Mouse (Mus musculus): ENCODE results near the gene Scg5. TPM values are rescaled to one million over a fixed set of nuclear protein-coding genes. Genes with fewer than 3 reads are reported as not detected.

The Scg5 gene
- total and polyA plus RNA-seq, 2 experiments from 2014 or later = 234 to 419 TPM

- TF ChIP-seq CTCF (IDR thresholded peaks at IDR 0.05) = no peak
- Histone ChIP-seq H3K27me3 (ENCODE audit: insufficient read depth, low read length) (peaks cover 8% of the 10 kb centered on the region; the same call in 1 of the 2 replicates), H3K9ac (replicated peaks; ENCODE audit: low read length, poor library complexity, severe bottlenecking) (no peak overlapping the region; the same call in 1 of the 2 replicates), H3K36me3 (ENCODE audit: insufficient read depth, low read length) (no peaks in the 10 kb centered on the region), H3K9me3 (ENCODE audit: low read length) (no peaks in the 10 kb centered on the region), H3K27ac (ENCODE audit: low read depth, low read length) (no peak overlapping the region), H3K4me1 (ENCODE audit: insufficient read depth, low read length) (peaks cover 4% of the 10 kb centered on the region; the same call in 1 of the 2 replicates), H3K4me3 (ENCODE audit: low read depth, low read length) (peak overlapping the region; percentile 52), H3K4me2 (ENCODE audit: low read depth, low read length, poor library complexity, severe bottlenecking) (peak overlapping the region; percentile 98)
- DNase-seq (ENCODE audit: low spot score) (no peak), ATAC-seq (ENCODE audit: low FRiP score) (no peak; the same call in 1 of the 2 replicates)
- 2% methylated on average over 12 of the region's 12 CpGs for WGBS
Observed at GRCm38 (mm10) chr2:113756924-113757524, 71.9 kb downstream of the Scg5 start.

DNA sequence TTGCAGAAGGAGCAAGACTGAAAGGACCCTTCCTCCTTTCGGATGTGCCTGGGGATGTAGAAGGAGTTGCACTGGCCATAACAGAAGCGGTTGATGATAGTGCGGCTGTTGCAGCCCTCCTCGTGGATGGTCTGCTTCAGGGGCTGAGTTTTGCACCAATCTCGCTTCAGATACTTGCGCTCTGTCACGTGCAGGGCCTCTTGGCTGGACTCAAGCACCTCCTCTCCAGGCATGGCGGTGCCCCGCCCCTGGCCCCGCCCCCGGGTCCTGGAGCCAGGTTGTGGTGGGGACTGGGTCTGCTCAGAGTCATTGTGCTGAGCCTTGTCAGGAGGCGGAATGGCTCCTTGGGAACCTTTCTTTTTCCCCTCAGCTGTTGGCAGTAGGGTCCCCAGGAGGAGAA lies 79.2 kb downstream of the Scg5 start:
- Histone ChIP-seq H3K4me2 (ENCODE audit: low read depth, low read length, poor library complexity, severe bottlenecking) (no peak overlapping the region), H3K4me3 (ENCODE audit: low read depth, low read length) (no peak overlapping the region), H3K27me3 (ENCODE audit: insufficient read depth, low read length) (no peaks in the 10 kb centered on the region), H3K9me3 (ENCODE audit: low read length) (no peaks in the 10 kb centered on the region), H3K27ac (ENCODE audit: low read depth, low read length) (no peak overlapping the region), H3K9ac (replicated peaks; ENCODE audit: low read length, poor library complexity, severe bottlenecking) (no peak overlapping the region), H3K4me1 (ENCODE audit: insufficient read depth, low read length) (no peaks in the 10 kb centered on the region), H3K36me3 (ENCODE audit: insufficient read depth, low read length) (0 out of 2 replicates have a peak, but pooled peaks cover 3% of the 10 kb centered on the region)
- TF ChIP-seq CTCF (IDR thresholded peaks at IDR 0.05) = no peak
- DNase-seq (ENCODE audit: low spot score) = no peak
- 86% methylated on average over 12 of the region's 12 CpGs for WGBS
- ATAC-seq (ENCODE audit: low FRiP score) = no peak

DNA sequence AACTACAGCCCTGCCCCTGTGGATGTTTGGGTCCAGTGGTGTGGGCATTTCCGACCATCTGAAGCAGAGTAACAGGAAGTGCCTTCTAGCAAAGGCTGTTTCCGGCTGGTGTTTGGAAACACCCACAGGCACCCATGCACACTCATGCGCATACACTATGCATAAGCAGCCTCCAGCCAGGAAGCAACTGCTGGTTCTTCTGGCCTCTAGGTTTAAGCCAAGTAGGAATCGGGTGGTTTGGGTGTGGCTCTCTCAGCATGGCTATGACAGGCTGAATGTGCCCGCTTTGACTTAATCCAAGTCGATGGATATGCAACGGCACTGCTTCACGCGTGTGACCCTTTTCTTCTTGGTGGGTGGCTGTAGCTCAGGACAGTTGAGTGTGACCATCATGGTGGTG lies 79.6 kb downstream of the Scg5 start:
- Histone ChIP-seq H3K4me1 (ENCODE audit: insufficient read depth, low read length) (no peaks in the 10 kb centered on the region), H3K27me3 (ENCODE audit: insufficient read depth, low read length) (no peaks in the 10 kb centered on the region), H3K36me3 (ENCODE audit: insufficient read depth, low read length) (0 out of 2 replicates have a peak, but pooled peaks cover 3% of the 10 kb centered on the region), H3K9me3 (ENCODE audit: low read length) (no peaks in the 10 kb centered on the region), H3K9ac (replicated peaks; ENCODE audit: low read length, poor library complexity, severe bottlenecking) (no peak overlapping the region), H3K4me2 (ENCODE audit: low read depth, low read length, poor library complexity, severe bottlenecking) (no peak overlapping the region), H3K27ac (ENCODE audit: low read depth, low read length) (no peak overlapping the region), H3K4me3 (ENCODE audit: low read depth, low read length) (no peak overlapping the region)
- WGBS = 93% methylated on average over 9 of the region's 9 CpGs
- ATAC-seq (ENCODE audit: low FRiP score) = no peak
- TF ChIP-seq CTCF (IDR thresholded peaks at IDR 0.05) = no peak
- no peak for DNase-seq (ENCODE audit: low spot score)

- no peak for DNase-seq (ENCODE audit: low spot score)
- Histone ChIP-seq H3K9me3 (ENCODE audit: low read length) (no peaks in the 10 kb centered on the region), H3K27ac (ENCODE audit: low read depth, low read length) (no peak overlapping the region), H3K9ac (replicated peaks; ENCODE audit: low read length, poor library complexity, severe bottlenecking) (no peak overlapping the region), H3K4me3 (ENCODE audit: low read depth, low read length) (no peak overlapping the region), H3K27me3 (ENCODE audit: insufficient read depth, low read length) (no peaks in the 10 kb centered on the region), H3K4me2 (ENCODE audit: low read depth, low read length, poor library complexity, severe bottlenecking) (no peak overlapping the region), H3K4me1 (ENCODE audit: insufficient read depth, low read length) (no peaks in the 10 kb centered on the region), H3K36me3 (ENCODE audit: insufficient read depth, low read length) (no peaks in the 10 kb centered on the region)
- 92% methylated on average over 3 of the region's 3 CpGs for WGBS
- no peak for TF ChIP-seq CTCF (IDR thresholded peaks at IDR 0.05)
- ATAC-seq (ENCODE audit: low FRiP score) = no peak
Observed at GRCm38 (mm10) chr2:113728581-113728980, 100.3 kb downstream of the Scg5 start.

Other genes starting within 250 kb of the Scg5 start
- gene Grem1, start 70.5 kb downstream of the Scg5 start, total RNA-seq (2014; rRNA removed) = 4.1 and 4.2 TPM in 2 replicates
- gene Grem1, start 70.5 kb downstream of the Scg5 start, polyA plus RNA-seq (2015; fragmentation: Nextera tagmentation; extraction: Ambion mirVana) = 1.1 and 1.2 TPM in 2 replicates
- gene Arhgap11a, start 19.5 kb upstream of the Scg5 start, total RNA-seq (2014; rRNA removed) = 1.2 and 1.3 TPM in 2 replicates
- 2.0 and 2.2 TPM in 2 replicates for gene Arhgap11a, start 19.5 kb upstream of the Scg5 start, polyA plus RNA-seq (2015; fragmentation: Nextera tagmentation; extraction: Ambion mirVana)
- gene Gjd2, start 184.5 kb upstream of the Scg5 start, total RNA-seq (2014; rRNA removed) = 73.3 TPM in 2 replicates
- 11.1 and 13.2 TPM in 2 replicates for gene Gjd2, start 184.5 kb upstream of the Scg5 start, polyA plus RNA-seq (2015; fragmentation: Nextera tagmentation; extraction: Ambion mirVana)
- 2.6 TPM in 1 of 2 replicates, not detected in the other for gene Actc1, start 224.4 kb upstream of the Scg5 start, total RNA-seq (2014; rRNA removed)
- gene Actc1, start 224.4 kb upstream of the Scg5 start, polyA plus RNA-seq (2015; fragmentation: Nextera tagmentation; extraction: Ambion mirVana) = 0.17 and 0.18 TPM in 2 replicates